Mouse (Mus musculus) limb, embryonic 14.5 days (tissue): Measurements from ENCODE around the gene Nalcn. TPM values are rescaled to one million over a fixed set of nuclear protein-coding genes. Genes with fewer than 3 reads are reported as not detected.

ENCODE experiments used
- ATAC-seq: fragments of 200-750 bp; cut with Nextera tagmentation; 2 replicates; pipeline ENCODE4 v1.8.0; 2017; ENCODE audit warnings: low read depth, moderate number of reproducible peaks, moderate TSS enrichment; ENCODE audit not compliant: low FRiP score
- DNase-seq: peaks from one replicate; pipeline ENCODE4 v3.0.0-alpha.2; 2015; ENCODE audit warnings: low spot score
- H3K27ac ChIP-seq: fragments of 300-500 bp; sonication (generic); replicated peaks from 2 replicates; pipeline ENCODE4 v1.5.1; 2014; ENCODE audit warnings: low read depth, mild to moderate bottlenecking, low read length, moderate library complexity, mixed read lengths
- H3K27me3 ChIP-seq: fragments of 300-500 bp; sonication (generic); 2 replicates; pipeline ENCODE4 v1.6.1; 2014; ENCODE audit warnings: low read length, mixed read lengths; ENCODE audit not compliant: control insufficient read depth, insufficient read depth
- H3K36me3 ChIP-seq: fragments of 300-500 bp; sonication (generic); 2 replicates; pipeline ENCODE4 v1.6.1; 2014; ENCODE audit warnings: mild to moderate bottlenecking, low read length, moderate library complexity, mixed read lengths; ENCODE audit not compliant: control insufficient read depth, insufficient read depth
- H3K4me1 ChIP-seq: fragments of 300-500 bp; sonication (generic); 2 replicates; pipeline ENCODE4 v1.6.1; 2014; ENCODE audit warnings: antibody characterized with exemption, low read length, mixed read lengths; ENCODE audit not compliant: control insufficient read depth, insufficient read depth
- H3K4me2 ChIP-seq: fragments of 300-500 bp; sonication (generic); replicated peaks from 2 replicates; pipeline ENCODE4 v1.6.1; 2014; ENCODE audit warnings: low read depth, mild to moderate bottlenecking, low read length, moderate library complexity; ENCODE audit not compliant: severe bottlenecking
- H3K4me3 ChIP-seq: fragments of 300-500 bp; sonication (generic); replicated peaks from 2 replicates; pipeline ENCODE4 v1.5.1; 2014; ENCODE audit warnings: low read length
- H3K9ac ChIP-seq: fragments of 300-500 bp; sonication (generic); 2 replicates; pipeline ENCODE4 v1.6.1; 2014; ENCODE audit warnings: mild to moderate bottlenecking, low read depth, low read length, moderate library complexity; ENCODE audit not compliant: severe bottlenecking
- H3K9me3 ChIP-seq: fragments of 300-500 bp; sonication (generic); 2 replicates; pipeline ENCODE4 v1.6.1; 2016; ENCODE audit warnings: low read length; ENCODE audit not compliant: control insufficient read depth
- POLR2A ChIP-seq: fragments of 200-500 bp; IDR thresholded peaks from 2 replicates; pipeline ENCODE4 v1.8.0; 2012; ENCODE audit warnings: inconsistent platforms, mild to moderate bottlenecking, moderate library complexity, borderline replicate concordance; ENCODE audit not compliant: insufficient read depth, insufficient read length; ENCODE audit errors: extremely low read depth
- WGBS: fragments of 180-500 bp; shearing (Covaris S2); extraction: QIAGEN DNeasy Blood & Tissue Kit; methylation state at CpG from one replicate; pipeline ENCODE4 v1.1.7; 2014; 5-methylcytosine and 5-hydroxymethylcytosine counted together
- polyA plus RNA-seq, 2 experiments: library from polyadenylated mRNA; depleted of rRNA in 1 of 2; stranded (reverse) in 1 of 2; unstranded in 1 of 2; fragments of >200 nt; fragmentation: Nextera tagmentation in 1 of 2; extraction: Ambion mirVana in 1 of 2; gene quantifications; 2 replicates each; pipeline versions ENCODE4 v1.2.1 to v1.2.3; 2012 to 2014

Gene Nalcn
- polyA plus RNA-seq, 2 experiments: 0.87 to 0.95 TPM

DNA sequence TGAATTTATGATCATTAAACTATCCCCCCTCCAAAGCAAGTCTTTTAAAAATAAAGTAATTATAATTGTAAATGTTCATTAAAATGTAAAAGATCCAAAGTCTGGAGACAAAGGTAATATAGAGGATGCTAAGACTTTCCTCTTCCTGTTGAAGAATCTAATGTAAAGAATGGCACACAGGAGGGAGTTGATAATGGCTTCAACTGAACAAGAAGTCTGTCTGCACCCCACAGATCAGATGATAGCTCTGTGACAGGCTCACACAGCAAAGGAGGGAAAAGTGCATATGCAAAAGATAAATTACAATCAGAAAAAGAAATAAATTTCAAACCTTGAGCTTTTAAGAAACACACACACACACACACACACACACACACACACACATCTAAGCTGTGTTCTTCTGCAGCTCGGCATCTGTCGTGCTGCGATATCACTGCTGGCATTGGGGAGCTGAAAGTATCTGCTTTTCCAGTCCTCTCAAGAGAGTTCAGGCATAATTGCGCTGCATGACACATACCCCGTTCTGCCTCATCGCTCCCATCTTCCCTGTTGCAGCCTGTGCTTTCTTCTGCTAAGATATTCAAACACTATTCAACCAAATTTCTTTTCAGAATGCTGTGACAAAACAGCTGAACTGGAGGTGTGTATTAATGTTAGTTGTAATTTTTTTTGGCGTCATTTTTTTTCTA lies 250.6 kb downstream of the Nalcn start:
- 87% methylated on average over 7 of the region's 7 CpGs for WGBS
- DNase-seq: no peak
- Histone ChIP-seq H3K27me3 (no peaks in the 10 kb centered on the region), H3K4me3 (no peak overlapping the region), H3K4me2 (no peak overlapping the region), H3K9me3 (no peaks in the 10 kb centered on the region), H3K27ac (no peak overlapping the region), H3K9ac (no peak overlapping the region), H3K4me1 (no peaks in the 10 kb centered on the region), H3K36me3 (no peaks in the 10 kb centered on the region)
- ATAC-seq: no peak
- TF ChIP-seq POLR2A: no peak

DNA sequence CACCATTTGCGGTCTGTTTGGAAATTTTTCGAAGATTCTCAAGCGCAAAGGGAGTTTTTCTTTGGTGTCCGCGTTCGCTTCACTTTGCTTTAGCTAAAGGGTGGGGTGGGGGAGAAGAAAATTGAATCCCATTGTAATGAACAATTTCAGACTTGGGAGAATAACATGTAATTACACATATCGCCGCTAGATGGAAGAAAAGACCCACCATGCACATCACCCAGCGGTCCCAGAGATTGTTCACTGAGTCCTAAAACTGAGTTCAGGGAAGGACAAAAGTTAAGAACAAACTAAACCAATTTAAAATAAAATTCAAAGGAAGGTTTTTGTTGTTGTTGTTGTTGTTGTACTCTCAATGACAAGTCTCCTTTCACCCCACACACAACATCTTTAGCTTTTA lies 255.4 kb downstream of the Nalcn start:
- Histone ChIP-seq H3K9ac (no peak overlapping the region), H3K4me1 (no peaks in the 10 kb centered on the region), H3K9me3 (no peaks in the 10 kb centered on the region), H3K27ac (no peak overlapping the region), H3K4me3 (no peak overlapping the region), H3K36me3 (no peaks in the 10 kb centered on the region), H3K4me2 (no peak overlapping the region), H3K27me3 (no peaks in the 10 kb centered on the region)
- peak; percentile 50 for DNase-seq
- no peak for TF ChIP-seq POLR2A
- 18% methylated on average over 9 of the region's 9 CpGs for WGBS
- peak; percentile 72 for ATAC-seq

GRCm38 (mm10) chr14:123359691-123360090 lies 267.3 kb downstream of the Nalcn start:
- Histone ChIP-seq H3K9me3 (no peaks in the 10 kb centered on the region), H3K9ac (no peak overlapping the region), H3K36me3 (no peaks in the 10 kb centered on the region), H3K4me1 (no peaks in the 10 kb centered on the region), H3K27me3 (no peaks in the 10 kb centered on the region), H3K4me3 (no peak overlapping the region), H3K4me2 (no peak overlapping the region), H3K27ac (no peak overlapping the region)
- no peak for ATAC-seq
- TF ChIP-seq POLR2A: no peak
- WGBS: 92% methylated on average over 1 of the region's 1 CpGs
- no peak for DNase-seq

DNA sequence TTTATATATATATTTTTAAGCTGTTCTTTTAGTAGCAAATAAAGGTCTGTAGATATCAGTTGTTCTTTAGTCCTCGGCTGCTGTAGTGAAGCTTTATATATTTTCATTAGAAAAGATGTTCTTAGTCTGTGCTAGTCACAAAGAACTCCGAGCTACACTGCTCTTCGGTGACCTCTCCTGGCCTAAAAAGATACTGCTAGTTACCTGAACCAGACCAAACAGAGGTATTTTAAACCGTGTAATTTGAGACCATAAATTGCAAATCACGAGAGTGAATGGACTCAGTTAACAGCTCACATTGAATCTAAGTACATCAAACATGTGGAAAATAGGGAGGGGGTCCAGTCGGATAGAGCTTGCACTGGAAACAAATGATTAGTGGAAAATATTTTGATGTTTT lies 274.0 kb downstream of the Nalcn start:
- Histone ChIP-seq H3K9me3 (no peaks in the 10 kb centered on the region), H3K4me1 (no peaks in the 10 kb centered on the region), H3K27ac (no peak overlapping the region), H3K9ac (no peak overlapping the region), H3K4me3 (no peak overlapping the region), H3K36me3 (no peaks in the 10 kb centered on the region), H3K27me3 (no peaks in the 10 kb centered on the region), H3K4me2 (no peak overlapping the region)
- ATAC-seq (0 out of 2 replicates have a peak, but pooled peaks have one; percentile 70), DNase-seq (peak; percentile 52)
- WGBS: 7% methylated on average over 6 of the region's 6 CpGs
- no peak for TF ChIP-seq POLR2A

DNA sequence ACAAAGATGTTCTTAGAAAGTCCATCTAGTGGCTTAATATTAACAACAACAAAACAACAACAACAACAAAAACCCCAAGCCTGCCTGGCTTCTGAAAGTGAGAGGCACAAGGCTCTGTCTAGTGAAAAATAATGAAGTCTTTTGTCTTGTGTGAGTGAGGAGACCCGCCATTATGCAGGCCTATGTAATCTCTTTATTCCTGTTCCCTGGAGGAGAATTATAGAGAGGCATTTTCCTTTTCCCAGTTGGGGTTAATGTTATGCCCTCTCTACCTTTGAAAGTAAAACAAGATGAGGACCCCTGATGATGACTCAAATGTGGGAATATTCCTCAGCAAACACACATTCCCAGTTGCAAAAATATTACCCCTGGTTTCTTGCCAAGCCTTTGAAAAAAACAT lies 295.1 kb downstream of the Nalcn start:
- H3K4me3 ChIP-seq: no peak overlapping the region
- no peak for DNase-seq
- H3K4me1 ChIP-seq: no peaks in the 10 kb centered on the region
- ATAC-seq: no peak
- TF ChIP-seq POLR2A: no peak
- H3K4me2 ChIP-seq: no peak overlapping the region
- no peak overlapping the region for H3K9ac ChIP-seq
- H3K27ac ChIP-seq: no peak overlapping the region
- H3K36me3 ChIP-seq: no peaks in the 10 kb centered on the region
- WGBS: 57% methylated on average over 1 of the region's 1 CpGs
- no peaks in the 10 kb centered on the region for H3K9me3 ChIP-seq
- H3K27me3 ChIP-seq: no peaks in the 10 kb centered on the region
